Mouse (Mus musculus): ENCODE measurements at regions not wholly inside any gene's neighbourhood (a gene's known extent, or its start where the extent isn't known, plus 50 kb on each side); places are given as distances from the start of the nearest gene placed in this dataset.
"Not testable (repeated sequence)": the region's sequence is repeated elsewhere in the genome, so short reads cannot be mapped to it uniquely, and the experiment has no call there.

DNA sequence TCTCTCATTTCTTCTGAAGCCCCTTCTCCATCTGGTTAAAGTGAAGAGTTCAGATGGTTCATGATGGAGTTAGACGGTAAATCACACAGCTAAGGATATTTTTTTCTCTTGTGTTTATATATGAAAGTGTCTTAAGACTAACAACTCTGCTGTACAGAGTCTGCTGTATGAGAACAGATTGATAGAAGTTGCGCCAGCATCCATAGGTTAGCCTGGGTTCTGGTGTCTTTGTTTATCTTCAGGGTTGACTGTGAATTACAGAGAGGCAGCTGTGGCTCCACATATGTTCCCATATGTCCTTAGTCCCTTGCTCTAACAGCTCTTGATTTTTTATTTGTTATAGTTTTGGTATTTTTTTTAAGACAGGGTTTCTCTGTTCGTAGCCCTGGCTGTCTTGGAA lies 334.9 kb upstream of the Api5 start:
- no peak for ATAC-seq (ENCODE audit: low FRiP score)
- H3K36me3 ChIP-seq = no peaks in the 10 kb centered on the region
- 86% methylated on average over 3 of the region's 3 CpGs for WGBS
- 0 out of 2 replicates have a peak, but pooled peaks cover 2% of the 10 kb centered on the region for H3K4me1 ChIP-seq
- H3K27ac ChIP-seq (replicated peaks) = no peak overlapping the region
- H3K9me3 ChIP-seq (replicated peaks) = no peaks in the 10 kb centered on the region
- H3K4me2 ChIP-seq = no peak overlapping the region
- H3K4me3 ChIP-seq (replicated peaks) = no peak overlapping the region
- no peak overlapping the region for H3K9ac ChIP-seq (replicated peaks)
- no peaks in the 10 kb centered on the region for H3K27me3 ChIP-seq (replicated peaks)

DNA sequence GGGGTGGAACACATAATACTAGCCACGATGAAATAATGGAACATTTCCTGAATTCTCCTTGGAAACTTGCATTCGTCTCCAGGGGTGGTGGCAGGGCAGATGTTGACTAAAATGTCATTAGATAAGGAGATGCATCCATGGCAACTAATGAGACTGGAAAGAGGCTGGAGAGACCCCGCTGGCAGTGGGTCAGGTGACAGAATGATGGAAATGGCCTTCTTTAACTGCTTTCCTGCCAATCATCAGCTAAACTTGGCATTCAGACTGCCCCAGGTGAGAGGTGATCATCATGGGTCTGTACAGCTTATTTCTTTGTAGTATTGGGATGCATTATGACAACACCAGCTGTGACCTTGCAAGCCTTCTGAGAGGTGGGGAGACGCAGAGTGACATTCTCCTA lies 334.3 kb upstream of the Api5 start:
- WGBS = 40% methylated on average over 4 of the region's 4 CpGs
- Histone ChIP-seq H3K27ac (replicated peaks) (no peak overlapping the region), H3K9me3 (replicated peaks) (no peaks in the 10 kb centered on the region), H3K4me3 (replicated peaks) (no peak overlapping the region), H3K4me1 (0 out of 2 replicates have a peak, but pooled peaks cover 2% of the 10 kb centered on the region), H3K36me3 (no peaks in the 10 kb centered on the region), H3K4me2 (no peak overlapping the region), H3K27me3 (replicated peaks) (no peaks in the 10 kb centered on the region), H3K9ac (replicated peaks) (no peak overlapping the region)
- no peak for ATAC-seq (ENCODE audit: low FRiP score)

DNA sequence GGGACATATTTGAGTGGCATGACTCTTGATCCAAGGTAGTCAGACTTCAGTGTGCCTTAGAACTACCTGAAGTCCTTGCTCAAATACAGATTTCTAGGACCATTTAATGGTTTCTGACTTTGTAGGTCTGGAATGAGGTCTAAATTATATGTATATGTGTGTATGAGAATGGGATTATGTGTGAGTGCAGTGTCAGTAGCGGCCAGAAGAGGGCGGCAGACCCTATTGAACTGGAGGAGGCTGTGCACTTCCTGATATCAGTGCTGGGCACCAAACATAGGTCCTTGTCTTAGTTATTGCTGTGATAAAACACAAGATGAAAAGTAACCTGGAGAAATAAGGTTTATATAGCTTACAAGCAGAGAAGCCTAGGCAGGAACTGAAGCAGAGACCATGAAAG lies 328.6 kb upstream of the Api5 start:
- Histone ChIP-seq H3K4me1 (no peaks in the 10 kb centered on the region), H3K4me3 (replicated peaks) (no peak overlapping the region), H3K4me2 (no peak overlapping the region), H3K27ac (replicated peaks) (no peak overlapping the region), H3K9ac (replicated peaks) (no peak overlapping the region), H3K9me3 (replicated peaks) (no peaks in the 10 kb centered on the region), H3K27me3 (replicated peaks) (no peaks in the 10 kb centered on the region), H3K36me3 (no peaks in the 10 kb centered on the region)
- no peak for ATAC-seq (ENCODE audit: low FRiP score)
- 93% methylated on average over 2 of the region's 2 CpGs for WGBS

DNA sequence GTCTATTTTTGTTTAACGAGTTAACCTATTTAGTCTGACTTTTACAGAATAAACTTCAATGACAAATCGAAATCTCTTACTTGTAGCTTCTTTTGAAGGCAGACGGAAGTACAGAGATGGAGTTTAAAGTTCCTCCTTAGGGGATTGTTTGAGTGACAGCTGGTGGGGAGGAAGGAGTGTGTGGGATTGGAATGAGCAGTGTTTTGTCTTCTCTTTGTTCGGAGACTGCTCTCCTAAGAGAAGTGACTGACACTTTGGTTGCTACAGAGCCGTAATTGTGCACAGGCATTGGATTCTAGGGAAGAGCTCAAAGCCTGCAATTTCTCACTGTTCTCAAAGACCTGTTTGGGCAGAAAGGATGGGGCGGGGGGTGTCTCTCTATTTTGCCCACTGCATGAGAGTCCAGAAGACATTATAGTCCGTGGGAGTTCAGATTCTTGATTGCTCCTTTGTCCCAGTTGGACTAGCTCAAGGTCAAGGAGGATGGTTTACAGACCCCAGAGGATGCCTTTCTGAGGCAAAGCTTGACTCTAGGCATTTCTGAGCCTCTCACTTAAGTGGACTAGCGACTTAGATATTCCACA lies 327.0 kb upstream of the Api5 start:
- H3K4me2 ChIP-seq = no peak overlapping the region
- H3K27ac ChIP-seq (replicated peaks) = no peak overlapping the region
- no peak overlapping the region for H3K9ac ChIP-seq (replicated peaks)
- 26% methylated on average over 8 of the region's 8 CpGs for WGBS
- ATAC-seq (ENCODE audit: low FRiP score) = peak; percentile 45; the same call in 1 of the 2 replicates
- H3K4me1 ChIP-seq = no peaks in the 10 kb centered on the region
- H3K4me3 ChIP-seq (replicated peaks) = no peak overlapping the region
- H3K36me3 ChIP-seq = no peaks in the 10 kb centered on the region
- H3K9me3 ChIP-seq (replicated peaks) = no peaks in the 10 kb centered on the region
- H3K27me3 ChIP-seq (replicated peaks) = no peaks in the 10 kb centered on the region

DNA sequence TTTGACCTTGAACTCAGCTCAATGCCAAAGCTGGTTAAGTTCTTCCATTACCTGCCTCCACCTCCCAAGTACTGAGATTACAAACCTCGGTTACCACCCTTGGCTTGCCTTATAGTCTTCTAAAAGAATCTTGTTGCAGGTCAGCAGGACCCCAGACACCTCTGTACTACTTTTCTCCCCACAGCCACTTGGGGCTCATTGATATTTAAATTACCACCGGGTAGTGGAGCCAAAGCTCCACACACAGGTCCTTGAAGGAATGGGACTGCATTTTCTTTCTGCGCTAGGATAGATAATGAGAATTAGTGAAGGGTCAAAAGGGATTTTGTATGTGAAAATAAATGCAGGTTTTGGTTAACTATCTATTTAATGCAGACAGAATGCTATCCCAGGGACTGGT lies 326.5 kb upstream of the Api5 start:
- no peak for ATAC-seq (ENCODE audit: low FRiP score)
- WGBS = 9% methylated on average over 3 of the region's 3 CpGs

DNA sequence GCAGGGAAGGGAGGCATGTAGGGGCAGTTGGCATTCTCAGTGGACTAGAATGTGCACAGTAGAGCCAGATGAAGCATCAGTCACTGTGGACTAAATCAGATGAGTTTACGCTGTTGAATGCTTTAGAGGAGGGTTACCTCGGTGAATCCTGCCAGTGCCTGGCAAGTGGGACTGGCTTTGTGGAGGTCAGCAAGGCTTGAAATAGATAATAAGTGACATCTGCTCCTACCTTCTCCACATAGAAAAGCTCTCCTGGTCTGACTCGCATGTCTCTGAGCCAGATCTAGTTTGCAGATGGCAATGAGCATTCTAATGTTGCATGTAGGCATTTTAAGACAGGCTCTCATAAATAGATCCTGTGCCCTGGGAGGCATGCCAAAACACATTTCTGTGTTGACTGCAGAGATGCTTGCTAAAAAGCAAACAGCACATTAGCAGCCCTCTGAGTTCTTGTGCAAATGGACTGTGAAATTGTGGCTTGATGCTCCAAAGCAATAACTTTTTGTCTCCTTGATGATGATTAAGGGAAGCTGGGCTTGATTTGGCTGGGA lies 310.3 kb upstream of the Api5 start:
- Histone ChIP-seq H3K27ac (replicated peaks) (no peak overlapping the region), H3K9ac (replicated peaks) (no peak overlapping the region), H3K36me3 (no peaks in the 10 kb centered on the region), H3K9me3 (replicated peaks) (no peaks in the 10 kb centered on the region), H3K4me1 (no peaks in the 10 kb centered on the region), H3K27me3 (replicated peaks) (no peaks in the 10 kb centered on the region), H3K4me3 (replicated peaks) (no peak overlapping the region), H3K4me2 (no peak overlapping the region)
- ATAC-seq (ENCODE audit: low FRiP score) = no peak
- 70% methylated on average over 3 of the region's 3 CpGs for WGBS

More for the DNA sequence above, 326.5 kb upstream of the Api5 start:
- no peaks in the 10 kb centered on the region for H3K27me3 ChIP-seq (replicated peaks)
- no peak overlapping the region for H3K4me3 ChIP-seq (replicated peaks)
- no peaks in the 10 kb centered on the region for H3K36me3 ChIP-seq
- no peaks in the 10 kb centered on the region for H3K9me3 ChIP-seq (replicated peaks)
- H3K4me1 ChIP-seq = no peaks in the 10 kb centered on the region
- no peak overlapping the region for H3K4me2 ChIP-seq
- H3K9ac ChIP-seq (replicated peaks) = no peak overlapping the region
- no peak overlapping the region for H3K27ac ChIP-seq (replicated peaks)

DNA sequence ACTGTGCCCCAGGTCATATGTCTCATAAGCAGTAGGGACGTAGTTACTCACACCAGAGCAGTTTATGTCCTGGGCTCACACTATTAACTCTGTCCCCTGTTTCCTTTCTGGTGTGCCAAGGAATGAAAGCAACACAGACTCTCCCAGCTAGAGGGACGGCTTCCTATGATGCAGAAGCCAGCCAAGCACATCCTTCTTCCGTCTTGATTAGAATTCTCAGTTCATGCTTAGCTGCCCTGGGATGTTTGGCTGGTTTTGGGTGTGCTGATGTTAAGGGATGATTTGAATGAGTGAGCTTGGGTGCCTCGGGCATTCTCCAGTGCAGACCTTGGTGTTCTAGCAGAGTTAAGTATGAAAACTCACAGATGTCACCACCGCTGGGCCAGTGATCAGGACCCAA lies 291.9 kb upstream of the Api5 start:
- 81% methylated on average over 5 of the region's 5 CpGs for WGBS
- Histone ChIP-seq H3K9me3 (replicated peaks) (no peaks in the 10 kb centered on the region), H3K4me2 (no peak overlapping the region)

DNA sequence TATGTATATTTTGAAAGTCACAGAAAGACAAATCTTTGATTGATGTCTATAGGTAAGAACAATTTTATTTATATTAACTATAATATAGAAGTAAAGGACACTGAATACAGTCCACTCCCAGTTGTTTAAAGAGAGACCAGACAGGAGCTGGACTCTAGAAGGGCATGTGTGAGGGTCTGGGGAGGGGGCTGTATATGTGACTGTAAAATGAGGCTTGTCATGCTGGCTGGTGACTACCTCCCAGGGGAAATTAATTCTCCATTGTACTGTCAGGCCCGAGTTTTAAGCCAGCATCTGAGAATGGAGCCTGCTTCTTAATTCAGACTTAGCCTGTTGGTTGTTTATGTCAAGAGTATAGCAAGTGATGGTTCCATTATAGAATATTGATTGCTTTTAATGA lies 261.4 kb upstream of the Api5 start:
- no peak overlapping the region for H3K4me3 ChIP-seq (replicated peaks)
- H3K9me3 ChIP-seq (replicated peaks) = no peaks in the 10 kb centered on the region
- no peak overlapping the region for H3K27ac ChIP-seq (replicated peaks)
- no peaks in the 10 kb centered on the region for H3K36me3 ChIP-seq
- no peaks in the 10 kb centered on the region for H3K4me1 ChIP-seq
- ATAC-seq (ENCODE audit: low FRiP score) = no peak
- no peak overlapping the region for H3K4me2 ChIP-seq
- 40% methylated on average over 1 of the region's 1 CpGs for WGBS
- no peaks in the 10 kb centered on the region for H3K27me3 ChIP-seq (replicated peaks)
- H3K9ac ChIP-seq (replicated peaks) = no peak overlapping the region

More for the DNA sequence above, 291.9 kb upstream of the Api5 start:
- no peaks in the 10 kb centered on the region for H3K36me3 ChIP-seq
- H3K9ac ChIP-seq (replicated peaks) = no peak overlapping the region
- H3K27me3 ChIP-seq (replicated peaks) = no peaks in the 10 kb centered on the region
- no peak overlapping the region for H3K4me3 ChIP-seq (replicated peaks)
- 0 out of 2 replicates have a peak, but pooled peaks cover 2% of the 10 kb centered on the region for H3K4me1 ChIP-seq
- no peak for ATAC-seq (ENCODE audit: low FRiP score)
- H3K27ac ChIP-seq (replicated peaks) = no peak overlapping the region

DNA sequence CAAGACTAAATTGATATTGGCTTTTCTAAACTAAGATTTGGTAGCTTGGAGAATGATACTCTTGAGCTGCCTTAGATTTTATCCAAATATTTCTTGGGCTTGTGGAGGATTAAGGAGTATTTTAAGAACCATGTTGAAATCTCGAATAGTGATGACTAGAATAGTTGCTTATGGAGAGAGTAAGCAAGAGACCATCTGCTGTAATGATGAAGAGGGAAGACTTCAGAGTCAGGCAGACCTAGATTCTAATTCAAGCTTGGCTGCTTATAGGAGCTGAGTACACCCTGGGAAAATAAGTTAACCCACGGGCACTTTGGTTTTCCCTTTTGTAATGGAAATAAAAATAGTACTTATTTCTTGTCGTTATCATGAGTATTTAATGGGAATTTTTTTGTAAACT lies 257.3 kb upstream of the Api5 start:
- Histone ChIP-seq H3K27ac (replicated peaks) (no peak overlapping the region), H3K9me3 (replicated peaks) (no peaks in the 10 kb centered on the region), H3K4me3 (replicated peaks) (no peak overlapping the region), H3K36me3 (no peaks in the 10 kb centered on the region), H3K27me3 (replicated peaks) (no peaks in the 10 kb centered on the region), H3K9ac (replicated peaks) (no peak overlapping the region), H3K4me1 (peaks cover 6% of the 10 kb centered on the region), H3K4me2 (no peak overlapping the region)
- 70% methylated on average over 3 of the region's 3 CpGs for WGBS
- no peak for ATAC-seq (ENCODE audit: low FRiP score)

DNA sequence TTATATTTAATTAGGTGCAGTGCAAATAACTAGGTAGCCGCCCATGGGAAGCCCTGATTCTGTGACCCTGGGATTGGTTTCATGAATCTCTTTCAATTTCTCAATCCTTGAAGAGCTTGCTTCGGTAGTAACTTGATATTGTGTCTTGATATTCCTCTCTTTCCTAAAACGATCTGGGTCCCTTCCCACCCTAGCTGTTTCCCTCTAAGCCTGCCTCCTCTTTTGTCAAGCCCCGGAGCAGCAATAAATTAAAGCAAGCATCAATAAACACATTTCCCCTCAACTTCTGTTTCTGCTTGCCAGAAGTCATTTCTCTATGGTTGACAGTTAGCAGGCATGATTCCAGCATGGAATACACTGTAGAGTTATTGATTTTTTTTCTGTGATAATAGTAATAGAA lies 252.6 kb upstream of the Api5 start:
- 33% methylated on average over 4 of the region's 4 CpGs for WGBS
- ATAC-seq (ENCODE audit: low FRiP score) = no peak; the same call in 1 of the 2 replicates
- H3K9ac ChIP-seq (replicated peaks) = no peak overlapping the region
- H3K4me2 ChIP-seq = no peak overlapping the region
- H3K9me3 ChIP-seq (replicated peaks) = no peaks in the 10 kb centered on the region
- H3K27me3 ChIP-seq (replicated peaks) = no peaks in the 10 kb centered on the region
- H3K4me3 ChIP-seq (replicated peaks) = no peak overlapping the region
- no peaks in the 10 kb centered on the region for H3K36me3 ChIP-seq
- peaks cover 6% of the 10 kb centered on the region for H3K4me1 ChIP-seq
- H3K27ac ChIP-seq (replicated peaks) = no peak overlapping the region

DNA sequence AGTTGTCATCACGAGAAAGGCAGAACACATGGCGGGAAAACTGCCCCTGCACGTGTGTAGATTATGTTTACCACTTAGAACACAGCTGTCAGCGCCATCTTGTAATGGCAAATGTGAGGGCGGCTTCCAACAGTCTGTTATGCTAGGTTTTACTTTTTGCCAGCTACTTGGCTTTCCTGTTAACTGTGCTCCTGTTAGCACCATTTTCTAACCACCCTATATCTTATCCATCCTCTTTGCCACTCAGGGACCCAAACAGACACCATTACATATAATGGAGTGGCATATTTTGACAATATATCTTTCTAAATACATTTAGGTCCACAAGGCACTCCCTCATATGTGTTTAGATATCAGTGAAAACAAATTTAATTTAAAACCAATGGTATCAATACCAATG lies 247.7 kb upstream of the Api5 start:
- H3K27me3 ChIP-seq (replicated peaks); H3K4me2 ChIP-seq; H3K9ac ChIP-seq (replicated peaks); H3K36me3 ChIP-seq; H3K4me1 ChIP-seq; ATAC-seq (ENCODE audit: low FRiP score); H3K27ac ChIP-seq (replicated peaks); H3K4me3 ChIP-seq (replicated peaks); H3K9me3 ChIP-seq (replicated peaks): not testable (repeated sequence)
- 95% methylated on average over 4 of the region's 5 CpGs for WGBS

DNA sequence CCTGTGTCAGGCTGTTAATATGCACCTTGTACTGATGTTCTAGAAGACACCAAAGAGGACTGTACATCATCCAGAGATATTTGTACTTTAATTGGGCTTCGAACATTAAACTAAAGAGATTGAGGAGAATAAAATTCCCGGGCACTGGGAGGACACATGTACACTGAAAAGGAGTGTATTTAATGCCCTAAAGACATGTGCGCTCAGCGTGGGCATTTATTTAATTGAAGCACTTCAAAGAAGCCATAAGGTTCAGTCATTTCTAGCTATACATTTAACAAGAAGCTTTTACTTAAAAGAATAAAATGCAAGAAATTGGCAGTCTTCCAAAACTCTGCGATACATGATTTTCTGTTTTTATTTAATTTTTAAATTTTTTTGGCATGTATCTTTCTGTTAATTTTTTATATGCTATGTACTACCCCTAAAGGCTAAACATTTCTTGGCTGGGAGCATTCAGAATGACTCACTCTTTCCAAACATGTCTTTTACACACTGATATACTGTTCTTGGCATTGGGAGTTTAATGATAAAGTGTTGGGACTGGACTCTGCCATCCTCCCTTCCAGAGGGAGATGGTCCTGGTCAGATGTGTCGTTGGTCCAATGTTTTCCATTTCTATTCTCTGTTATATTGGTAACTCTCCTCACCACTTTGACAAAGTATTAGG lies 242.3 kb upstream of the Api5 start:
- Histone ChIP-seq H3K9ac (replicated peaks) (no peak overlapping the region), H3K36me3 (no peaks in the 10 kb centered on the region), H3K4me1 (no peaks in the 10 kb centered on the region), H3K4me2 (no peak overlapping the region), H3K4me3 (replicated peaks) (no peak overlapping the region), H3K27me3 (replicated peaks) (no peaks in the 10 kb centered on the region), H3K9me3 (replicated peaks) (no peaks in the 10 kb centered on the region), H3K27ac (replicated peaks) (no peak overlapping the region)
- ATAC-seq (ENCODE audit: low FRiP score) = no peak
- 84% methylated on average over 6 of the region's 6 CpGs for WGBS

All from neural tube, embryonic 15.5 days (tissue).